Mouse (Mus musculus) layer of hippocampus, adult 8-10 months (tissue): ENCODE measurements around the gene Gpx3. TPM values are rescaled to one million over a fixed set of nuclear protein-coding genes. Genes with fewer than 3 reads are reported as not detected.
"Not testable (repeated sequence)": the region's sequence is repeated elsewhere in the genome, so short reads cannot be mapped to it uniquely, and the experiment has no call there.

Experiments used
- DNase-seq, 2 experiments: peaks; one replicate each; pipeline ENCODE4 v3.0.0; 2022; ENCODE audit warnings: low spot score in 2 of 2
- total RNA-seq, 4 experiments: library from RNA; stranded (reverse); gene quantifications; 2 replicates each; pipeline ENCODE4 v1.2.4; 2022

Gpx3 gene
- total RNA-seq, 4 experiments from 2014 or later, result 4.4 to 8.8 (median 5.1) TPM

- DNase-seq, result no peak
Measured at GRCm38 (mm10) chr11:54879922-54880321, 22.3 kb upstream of the Gpx3 start.

GRCm38 (mm10) chr11:54881051-54881474, 21.2 kb upstream of the Gpx3 start:
- DNase-seq, result no peak

GRCm38 (mm10) chr11:54882671-54883070, 19.6 kb upstream of the Gpx3 start:
- DNase-seq, result no peak

- no peak for DNase-seq
Measured at GRCm38 (mm10) chr11:54884197-54884828, 17.9 kb upstream of the Gpx3 start.

- no peak for DNase-seq
Measured at GRCm38 (mm10) chr11:54884937-54885336, 17.3 kb upstream of the Gpx3 start.

- no peak for DNase-seq
Measured at GRCm38 (mm10) chr11:54885406-54885805, 16.8 kb upstream of the Gpx3 start.

- no peak for DNase-seq
Measured at GRCm38 (mm10) chr11:54887927-54888326, 14.3 kb upstream of the Gpx3 start.

GRCm38 (mm10) chr11:54891341-54891740, 10.9 kb upstream of the Gpx3 start:
- no peak for DNase-seq

- DNase-seq, result no peak
Measured at GRCm38 (mm10) chr11:54892091-54892490, 10.2 kb upstream of the Gpx3 start.

- DNase-seq, result no peak
Measured at GRCm38 (mm10) chr11:54894589-54894988, 7.7 kb upstream of the Gpx3 start.

- not testable (repeated sequence) for DNase-seq
Measured at GRCm38 (mm10) chr11:54896646-54897045, 5.6 kb upstream of the Gpx3 start.

GRCm38 (mm10) chr11:54897470-54897869, 4.8 kb upstream of the Gpx3 start:
- DNase-seq, result no peak

- no peak for DNase-seq
Measured at GRCm38 (mm10) chr11:54899657-54900056, 2.6 kb upstream of the Gpx3 start.

GRCm38 (mm10) chr11:54903339-54903738, 1.1 kb downstream of the Gpx3 start:
- DNase-seq, result no peak

- no peak for DNase-seq
Measured at GRCm38 (mm10) chr11:54903940-54904706, 1.9 kb downstream of the Gpx3 start.

GRCm38 (mm10) chr11:54905086-54905485, 2.8 kb downstream of the Gpx3 start:
- DNase-seq, result no peak

- DNase-seq, result no peak
Measured at GRCm38 (mm10) chr11:54905931-54906330, 3.7 kb downstream of the Gpx3 start.

GRCm38 (mm10) chr11:54906466-54906865, 4.2 kb downstream of the Gpx3 start:
- no peak for DNase-seq

- DNase-seq, result no peak
Measured at GRCm38 (mm10) chr11:54907259-54907658, 5.0 kb downstream of the Gpx3 start.

GRCm38 (mm10) chr11:54909273-54909672, 7.0 kb downstream of the Gpx3 start:
- DNase-seq, result no peak

GRCm38 (mm10) chr11:54910081-54910665, 7.9 kb downstream of the Gpx3 start:
- DNase-seq, result no peak

- DNase-seq, result no peak
Measured at GRCm38 (mm10) chr11:54911201-54911600, 8.9 kb downstream of the Gpx3 start.
